Mouse (Mus musculus) retina, postnatal 1 day (tissue): ENCODE results near the gene Olfr419.

Source experiments
- DNase-seq: peaks from one replicate; pipeline ENCODE4 v3.0.0-alpha.2; 2012

The Olfr419 gene

GRCm38 (mm10) chr1:174251961-174252360 lies at the start of gene Olfr419:
Gene Olfr419, minus strand, starts transcription at chr1:174252061.
- DNase-seq: no peak

GRCm38 (mm10) chr1:174270643-174271042 lies 18.8 kb upstream of the Olfr419 start:
- no peak for DNase-seq

- DNase-seq: no peak
These were observed 17.3 kb upstream of the Olfr419 start for GRCm38 (mm10) chr1:174269162-174269561.

- DNase-seq: no peak
These were observed 16.0 kb upstream of the Olfr419 start for GRCm38 (mm10) chr1:174267816-174268215.

- DNase-seq: no peak
These were observed 1.5 kb downstream of the Olfr419 start for GRCm38 (mm10) chr1:174250376-174250775.

GRCm38 (mm10) chr1:174247170-174247569 lies 4.7 kb downstream of the Olfr419 start:
- DNase-seq: no peak

- no peak for DNase-seq
These were observed 5.8 kb downstream of the Olfr419 start for GRCm38 (mm10) chr1:174246080-174246479.

GRCm38 (mm10) chr1:174244621-174245020 lies 7.2 kb downstream of the Olfr419 start:
- DNase-seq: no peak

GRCm38 (mm10) chr1:174239916-174240315 lies 11.9 kb downstream of the Olfr419 start:
- DNase-seq: no peak

- no peak for DNase-seq
These were observed 35.2 kb downstream of the Olfr419 start for GRCm38 (mm10) chr1:174216528-174217204.

GRCm38 (mm10) chr1:174215270-174216038 lies 36.4 kb downstream of the Olfr419 start:
- DNase-seq: no peak

- DNase-seq: no peak
These were observed 39.6 kb downstream of the Olfr419 start for GRCm38 (mm10) chr1:174212286-174212685.

GRCm38 (mm10) chr1:174204699-174205098 lies 47.2 kb downstream of the Olfr419 start:
- no peak for DNase-seq
